Mouse (Mus musculus): Measurements from ENCODE around the gene Sptbn4.

Gene Sptbn4

GRCm38 (mm10) chr7:27433794-27434193 lies 13.7 kb downstream of the Sptbn4 start:
- DNase-seq (ENCODE audit: low spot score in 2 of 2): no peak

- no peak for DNase-seq (ENCODE audit: low spot score in 2 of 2)
Measured at GRCm38 (mm10) chr7:27433349-27433748, 14.1 kb downstream of the Sptbn4 start.

GRCm38 (mm10) chr7:27429135-27429534 lies 18.4 kb downstream of the Sptbn4 start:
- no peak for DNase-seq (ENCODE audit: low spot score in 2 of 2)

- DNase-seq (ENCODE audit: low spot score in 2 of 2): no peak
Measured at GRCm38 (mm10) chr7:27428002-27428401, 19.5 kb downstream of the Sptbn4 start.

DNA sequence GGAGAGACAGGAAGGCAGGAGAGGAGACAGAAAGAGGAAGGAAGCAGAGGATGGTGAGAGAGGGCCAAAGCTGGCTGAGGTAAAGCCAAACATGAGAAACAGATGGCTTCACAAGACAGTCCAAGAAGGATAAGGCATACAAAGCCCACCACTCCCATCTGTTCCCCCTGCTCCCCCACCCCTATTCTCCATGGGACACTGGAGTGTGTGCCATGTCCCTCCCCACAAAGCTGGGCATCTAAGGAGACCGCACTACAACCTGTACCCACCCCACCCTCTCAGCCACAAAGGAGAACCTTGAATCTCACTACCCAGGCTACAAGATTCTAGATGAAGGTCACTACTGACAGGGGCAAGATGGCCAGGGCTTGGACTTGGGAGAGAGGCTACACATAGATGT lies 20.1 kb downstream of the Sptbn4 start:
- no peak for DNase-seq (ENCODE audit: low spot score in 2 of 2)

GRCm38 (mm10) chr7:27423556-27424326 lies 23.7 kb downstream of the Sptbn4 start:
- no peak for DNase-seq (ENCODE audit: low spot score in 2 of 2)

DNA sequence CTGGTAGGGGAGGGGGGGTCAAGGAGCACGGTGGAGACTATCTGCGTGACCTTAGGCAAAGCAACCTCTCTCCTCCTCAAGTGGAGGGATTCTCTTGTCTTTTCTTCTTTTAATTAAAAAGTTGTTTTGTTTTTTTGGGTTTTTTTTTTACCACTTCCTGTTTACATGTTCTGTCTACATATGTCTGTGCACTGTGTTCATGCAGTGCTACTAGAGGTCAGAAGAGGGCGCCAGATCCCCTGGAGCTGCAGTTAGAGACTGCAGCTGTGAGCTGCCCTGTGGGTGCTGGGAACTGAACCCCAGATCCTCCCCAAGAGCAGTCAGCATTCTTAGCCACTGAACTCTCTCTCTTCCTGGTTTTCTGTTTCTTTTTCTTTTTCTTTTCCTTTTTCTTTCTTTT lies 28.4 kb downstream of the Sptbn4 start:
- no peak for DNase-seq (ENCODE audit: low spot score in 2 of 2)

GRCm38 (mm10) chr7:27417151-27417550 lies 30.3 kb downstream of the Sptbn4 start:
- DNase-seq (ENCODE audit: low spot score in 2 of 2): peak; percentile 34 to 68

- DNase-seq (ENCODE audit: low spot score in 2 of 2): peak; percentile 67 to 75
Measured at GRCm38 (mm10) chr7:27408379-27409176, 38.9 kb downstream of the Sptbn4 start.

DNA sequence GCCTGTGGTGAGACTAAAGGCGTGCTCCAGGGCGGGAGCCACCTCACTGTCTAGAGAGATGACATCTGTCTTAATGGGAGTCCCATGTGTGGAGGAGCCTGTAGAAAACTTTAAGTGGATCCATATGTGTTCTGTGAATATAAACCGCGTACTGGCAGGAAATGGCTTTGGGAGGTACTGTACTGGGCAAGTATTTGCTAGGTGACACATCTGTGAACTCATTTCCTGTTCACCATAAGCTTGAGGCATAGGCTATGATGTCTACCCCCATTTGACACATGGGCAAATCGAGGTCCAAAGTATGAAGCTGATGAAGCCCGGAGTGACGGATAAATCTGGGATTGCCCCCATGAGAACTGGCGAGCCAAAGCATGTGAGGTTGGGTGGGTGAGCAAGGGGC lies 39.7 kb downstream of the Sptbn4 start:
- no peak for DNase-seq (ENCODE audit: low spot score in 2 of 2)

- DNase-seq (ENCODE audit: low spot score in 2 of 2): no peak
Measured at GRCm38 (mm10) chr7:27406481-27406880, 41.0 kb downstream of the Sptbn4 start.

GRCm38 (mm10) chr7:27404203-27404942 lies 43.1 kb downstream of the Sptbn4 start:
- no peak for DNase-seq (ENCODE audit: low spot score in 2 of 2)

- peak; percentile 72 to 80 for DNase-seq (ENCODE audit: low spot score in 2 of 2)
Measured at GRCm38 (mm10) chr7:27402675-27403074, 44.8 kb downstream of the Sptbn4 start.

DNA sequence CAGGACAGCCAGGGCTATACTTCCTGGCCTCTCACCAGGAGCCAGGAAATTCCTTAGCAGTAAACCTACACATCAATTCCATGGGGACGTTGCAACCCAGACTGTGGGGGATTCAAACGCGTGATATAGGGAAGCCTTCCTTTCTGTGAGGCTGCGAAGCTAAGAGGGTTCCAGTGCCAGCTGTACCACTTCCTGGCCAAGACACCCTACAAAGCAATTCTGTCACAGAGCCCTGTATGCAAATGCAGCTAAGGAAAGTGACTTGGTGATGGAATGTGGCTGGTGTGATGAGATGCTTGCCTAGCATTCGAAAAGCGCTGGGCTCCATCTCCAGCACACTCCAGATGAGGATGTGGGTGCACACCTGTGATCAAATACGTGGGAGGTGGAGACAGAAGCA lies 46.9 kb downstream of the Sptbn4 start:
- no peak for DNase-seq (ENCODE audit: low spot score in 2 of 2)

- DNase-seq (ENCODE audit: low spot score in 2 of 2): peak; percentile 72 to 79
Measured at GRCm38 (mm10) chr7:27397048-27397949, 50.2 kb downstream of the Sptbn4 start.

GRCm38 (mm10) chr7:27396184-27397047 lies 51.1 kb downstream of the Sptbn4 start:
- DNase-seq (ENCODE audit: low spot score in 2 of 2): peak; percentile 72 to 77

GRCm38 (mm10) chr7:27395521-27396183 lies 51.8 kb downstream of the Sptbn4 start:
- no peak for DNase-seq (ENCODE audit: low spot score in 2 of 2)

DNA sequence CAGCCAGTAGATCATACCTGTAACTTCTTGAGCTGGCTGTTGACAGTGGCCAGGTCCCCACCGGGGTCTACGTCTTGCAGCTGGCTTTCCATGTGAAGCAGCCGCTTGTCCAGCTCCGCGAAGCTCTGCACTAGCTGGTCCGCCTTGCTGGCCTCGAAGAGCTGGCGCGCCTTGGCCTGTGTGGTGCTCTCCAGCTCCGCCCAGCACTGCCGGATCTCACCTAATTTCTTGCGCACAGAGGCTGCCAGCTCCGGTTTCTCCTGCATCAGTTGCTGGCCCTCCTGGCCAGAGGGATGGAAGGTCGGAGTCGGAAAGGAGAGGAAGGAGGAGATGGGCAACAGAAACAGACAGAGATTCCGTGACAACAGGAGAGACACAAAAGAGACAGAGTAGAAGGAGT lies 56.1 kb downstream of the Sptbn4 start:
- no peak for DNase-seq (ENCODE audit: low spot score in 2 of 2)

GRCm38 (mm10) chr7:27389213-27389612 lies 58.3 kb downstream of the Sptbn4 start:
- no peak for DNase-seq (ENCODE audit: low spot score in 2 of 2)

GRCm38 (mm10) chr7:27384731-27385130 lies 62.8 kb downstream of the Sptbn4 start:
- DNase-seq (ENCODE audit: low spot score in 2 of 2): no peak
